Mouse (Mus musculus) retina, postnatal 1 day (tissue): ENCODE data around the gene Gm21974.
"Not testable (repeated sequence)": the region's sequence is repeated elsewhere in the genome, so short reads cannot be mapped to it uniquely, and the experiment has no call there.

Experiments
- DNase-seq: peaks from one replicate; pipeline ENCODE4 v3.0.0-alpha.2; 2012

The Gm21974 gene

GRCm38 (mm10) chr7:127895442-127895841, at the start of gene Gm21974, which contains the start of gene Vkorc1:
Gene Gm21974, minus strand, starts transcription at chr7:127895454.
Gene Vkorc1, minus strand, starts transcription at chr7:127895617.
- peak; percentile 97 for DNase-seq

- no peak for DNase-seq
Measured at GRCm38 (mm10) chr7:127944614-127945013, 49.4 kb upstream of the Gm21974 start.

- not testable (repeated sequence) for DNase-seq
Measured at GRCm38 (mm10) chr7:127942097-127942496, 46.8 kb upstream of the Gm21974 start.

- DNase-seq: peak; percentile 19
Measured at GRCm38 (mm10) chr7:127936216-127936884, 41.1 kb upstream of the Gm21974 start.

GRCm38 (mm10) chr7:127935748-127936159, 40.5 kb upstream of the Gm21974 start:
- DNase-seq: no peak

- peak; percentile 97 for DNase-seq
Measured at GRCm38 (mm10) chr7:127935028-127935722, 39.9 kb upstream of the Gm21974 start.

- DNase-seq: no peak
Measured at GRCm38 (mm10) chr7:127934075-127934474, 38.8 kb upstream of the Gm21974 start.

- DNase-seq: no peak
Measured at GRCm38 (mm10) chr7:127932273-127933031, 37.2 kb upstream of the Gm21974 start.

GRCm38 (mm10) chr7:127931351-127932135, 36.3 kb upstream of the Gm21974 start:
- DNase-seq: no peak

GRCm38 (mm10) chr7:127930636-127931035, 35.4 kb upstream of the Gm21974 start:
- no peak for DNase-seq

GRCm38 (mm10) chr7:127929923-127930322, 34.7 kb upstream of the Gm21974 start, which contains the start of gene Prss8:
Gene Prss8, minus strand, starts transcription at chr7:127930104.
- DNase-seq: no peak

- DNase-seq: no peak
Measured at GRCm38 (mm10) chr7:127928596-127928995, 33.3 kb upstream of the Gm21974 start.

GRCm38 (mm10) chr7:127927726-127928125, 32.5 kb upstream of the Gm21974 start:
- no peak for DNase-seq

GRCm38 (mm10) chr7:127926846-127927245, 31.6 kb upstream of the Gm21974 start:
- DNase-seq: no peak

GRCm38 (mm10) chr7:127926066-127926465, 30.8 kb upstream of the Gm21974 start:
- no peak for DNase-seq

GRCm38 (mm10) chr7:127925252-127925651, 30.0 kb upstream of the Gm21974 start:
- no peak for DNase-seq

- DNase-seq: no peak
Measured at GRCm38 (mm10) chr7:127923714-127924113, 28.5 kb upstream of the Gm21974 start.

- no peak for DNase-seq
Measured at GRCm38 (mm10) chr7:127922451-127923275, 27.4 kb upstream of the Gm21974 start.

GRCm38 (mm10) chr7:127921516-127921915, 26.3 kb upstream of the Gm21974 start:
- peak; percentile 42 for DNase-seq

GRCm38 (mm10) chr7:127919290-127919689, 24.0 kb upstream of the Gm21974 start:
- DNase-seq: peak; percentile 41

GRCm38 (mm10) chr7:127918203-127918602, 22.9 kb upstream of the Gm21974 start:
- peak; percentile 48 for DNase-seq

GRCm38 (mm10) chr7:127915293-127915692, 20.0 kb upstream of the Gm21974 start:
- DNase-seq: no peak
